Mouse (Mus musculus) liver, postnatal 0 days (tissue): ENCODE data around the gene Olfr1046.
"Not testable (repeated sequence)": the region's sequence is repeated elsewhere in the genome, so short reads cannot be mapped to it uniquely, and the experiment has no call there.

Experiments used
- CTCF ChIP-seq: sonication (generic); IDR thresholded peaks from 2 replicates; pipeline ENCODE4 v1.5.1; 2016; ENCODE audit warnings: antibody characterized with exemption, low read depth
- EP300 ChIP-seq: IDR thresholded peaks from 2 replicates; pipeline ENCODE4 v1.6.1; 2016; ENCODE audit warnings: antibody characterized with exemption, low read depth, mild to moderate bottlenecking

GRCm38 (mm10) chr2:86258228-86258627 lies 39.1 kb upstream of the Olfr1046 start, which contains the start of gene Olfr1049:
- TF ChIP-seq CTCF, EP300: not testable (repeated sequence)
